Mouse (Mus musculus) B cell, adult 2 months (primary cell): ENCODE results near the gene Prr5l.

Source experiments
- DNase-seq, 2 experiments: peaks; one replicate each; pipeline ENCODE4 v3.0.0; 2022

The Prr5l gene

GRCm38 (mm10) chr2:101721835-101722234 lies 161.0 kb downstream of the Prr5l start:
- no peak for DNase-seq

GRCm38 (mm10) chr2:101717162-101717561 lies 165.7 kb downstream of the Prr5l start:
- DNase-seq: no peak

- DNase-seq: peak; percentile 83 to 84
These were observed 167.0 kb downstream of the Prr5l start for GRCm38 (mm10) chr2:101715650-101716323.

- DNase-seq: no peak
These were observed 171.2 kb downstream of the Prr5l start for GRCm38 (mm10) chr2:101711608-101712007.

GRCm38 (mm10) chr2:101705941-101706485 lies 176.8 kb downstream of the Prr5l start:
- peak; percentile 19 to 21 for DNase-seq

GRCm38 (mm10) chr2:101699284-101699683 lies 183.5 kb downstream of the Prr5l start:
- no peak for DNase-seq

GRCm38 (mm10) chr2:101695584-101695983 lies 187.2 kb downstream of the Prr5l start:
- DNase-seq: no peak

- DNase-seq: peak; percentile 54 to 59
These were observed 189.1 kb downstream of the Prr5l start for GRCm38 (mm10) chr2:101693577-101694215.

GRCm38 (mm10) chr2:101693043-101693442 lies 189.8 kb downstream of the Prr5l start:
- no peak for DNase-seq

- DNase-seq: no peak
These were observed 192.5 kb downstream of the Prr5l start for GRCm38 (mm10) chr2:101690252-101690827.

- no peak for DNase-seq
These were observed 194.8 kb downstream of the Prr5l start for GRCm38 (mm10) chr2:101688011-101688410.

- DNase-seq: no peak
These were observed 198.4 kb downstream of the Prr5l start for GRCm38 (mm10) chr2:101684421-101684820.

- DNase-seq: peak; percentile 35 to 42
These were observed 203.6 kb downstream of the Prr5l start for GRCm38 (mm10) chr2:101679164-101679784.

- peak; percentile 92 to 93 for DNase-seq
These were observed 204.4 kb downstream of the Prr5l start, which contains the start of gene Traf6 for GRCm38 (mm10) chr2:101678236-101679021. Gene Traf6 (plus strand): TSS chr2:101678429.

- no peak for DNase-seq
These were observed 209.3 kb downstream of the Prr5l start for GRCm38 (mm10) chr2:101673547-101673946.

- DNase-seq: no peak
These were observed 214.1 kb downstream of the Prr5l start for GRCm38 (mm10) chr2:101668751-101669150.

GRCm38 (mm10) chr2:101665703-101666092 lies 217.1 kb downstream of the Prr5l start:
- DNase-seq: no peak

- peak; percentile 71 for DNase-seq
These were observed 217.6 kb downstream of the Prr5l start for GRCm38 (mm10) chr2:101665058-101665702.
